Mouse (Mus musculus): ENCODE data around the gene Sesn2.

GRCm38 (mm10) chr4:132492178-132493060 is 17.9 kb downstream of the Sesn2 start:
- TF ChIP-seq POLR2A (IDR thresholded peaks at IDR 0.05; ENCODE audit: borderline replicate concordance, insufficient read depth, low read length) = no peak
- no peak for TF ChIP-seq CTCF (IDR thresholded peaks at IDR 0.05; ENCODE audit: borderline replicate concordance, insufficient read depth, low read depth, low read length)
